Mouse (Mus musculus) liver, embryonic 14.5 days (tissue): ENCODE data around the gene Trpm2. TPM values are rescaled to one million over a fixed set of nuclear protein-coding genes. Genes with fewer than 3 reads are reported as not detected.
"Not testable (repeated sequence)": the region's sequence is repeated elsewhere in the genome, so short reads cannot be mapped to it uniquely, and the experiment has no call there.

Experiments used
- ATAC-seq: fragments of 200-750 bp; cut with Nextera tagmentation; 2 replicates; pipeline ENCODE4 v1.8.0; 2017; ENCODE audit warnings: moderate number of reproducible peaks, mild to moderate bottlenecking, moderate library complexity; ENCODE audit not compliant: insufficient read depth
- DNase-seq, 3 experiments: peaks; one replicate each; pipeline ENCODE4 v3.0.0-alpha.2; 2012 to 2013; ENCODE audit warnings: low read depth in 3 of 3, low spot score in 3 of 3
- H3K27ac ChIP-seq: fragments of 300-500 bp; sonication (generic); 2 replicates; pipeline ENCODE4 v1.5.1; 2014; ENCODE audit warnings: moderate library complexity, mild to moderate bottlenecking, control low read depth, inconsistent platforms
- H3K27me3 ChIP-seq: fragments of 300-500 bp; sonication (generic); 2 replicates; pipeline ENCODE4 v1.6.1; 2014; ENCODE audit warnings: mild to moderate bottlenecking, low read length, moderate library complexity; ENCODE audit not compliant: control insufficient read depth, insufficient read depth
- H3K36me3 ChIP-seq: fragments of 300-500 bp; sonication (generic); replicated peaks from 2 replicates; pipeline ENCODE4 v1.6.1; 2014; ENCODE audit warnings: low read depth; ENCODE audit not compliant: control insufficient read depth, insufficient read depth
- H3K4me1 ChIP-seq, 2 experiments: fragments of 200-500 bp in 1 of 2; fragments of 300-500 bp in 1 of 2; sonication (generic) in 1 of 2; replicated peaks; 2 replicates each; pipeline ENCODE4 v1.6.1; 2012 to 2014; ENCODE audit warnings: antibody characterized with exemption in 1 of 2, inconsistent platforms in 1 of 2, low read length in 1 of 2; ENCODE audit not compliant: control insufficient read depth in 2 of 2, insufficient read depth in 2 of 2
- H3K4me2 ChIP-seq: fragments of 300-500 bp; sonication (generic); 2 replicates; pipeline ENCODE4 v1.6.1; 2014; ENCODE audit warnings: low read depth, mild to moderate bottlenecking, control low read depth, moderate library complexity
- H3K4me3 ChIP-seq, 2 experiments: fragments of 200-500 bp in 1 of 2; fragments of 300-500 bp in 1 of 2; sonication (generic) in 1 of 2; 2 replicates each; pipeline ENCODE4 v1.5.1; 2012 to 2014; ENCODE audit warnings: low read depth in 2 of 2, low read length in 2 of 2, mild to moderate bottlenecking in 2 of 2, control low read depth in 1 of 2, inconsistent platforms in 1 of 2, moderate library complexity in 1 of 2; ENCODE audit not compliant: insufficient read depth in 1 of 2
- H3K9ac ChIP-seq: fragments of 300-500 bp; sonication (generic); replicated peaks from 2 replicates; pipeline ENCODE4 v1.6.1; 2014; ENCODE audit warnings: mild to moderate bottlenecking, control low read depth, moderate library complexity
- H3K9me3 ChIP-seq: fragments of 300-500 bp; sonication (generic); 2 replicates; pipeline ENCODE4 v1.6.1; 2016; ENCODE audit warnings: low read length, mixed read lengths; ENCODE audit not compliant: control insufficient read depth
- CTCF ChIP-seq: IDR thresholded peaks from 2 replicates; pipeline ENCODE4 v1.5.1; 2016; ENCODE audit warnings: antibody characterized with exemption, low read depth, control low read depth
- EP300 ChIP-seq: IDR thresholded peaks from 2 replicates; pipeline ENCODE4 v1.6.1; 2016; ENCODE audit warnings: antibody characterized with exemption, low read depth
- WGBS: fragments of 180-500 bp; shearing (Covaris S2); extraction: QIAGEN DNeasy Blood & Tissue Kit; methylation state at CpG from one replicate; pipeline ENCODE4 v1.1.7; 2014; ENCODE audit not compliant: insufficient replicate concordance; 5-methylcytosine and 5-hydroxymethylcytosine counted together
- polyA plus RNA-seq, 2 experiments: library from polyadenylated mRNA; depleted of rRNA in 1 of 2; stranded (reverse) in 1 of 2; unstranded in 1 of 2; fragments of >200 nt; fragmentation: Nextera tagmentation in 1 of 2; extraction: Ambion mirVana in 1 of 2; gene quantifications; 2 replicates each; pipeline versions ENCODE4 v1.2.1 to v1.2.3; 2012 to 2014

The Trpm2 gene
- polyA plus RNA-seq, 2 experiments, result 1.1 to 1.4 TPM

- H3K4me3 ChIP-seq, result no peak overlapping the region
- H3K9me3 ChIP-seq, result no peaks in the 10 kb centered on the region
- TF ChIP-seq CTCF (no peak), EP300 (no peak)
- no peak overlapping the region for H3K4me2 ChIP-seq
- 84% methylated on average over 1 of the region's 1 CpGs for WGBS
- H3K9ac ChIP-seq, result no peak overlapping the region
- H3K27me3 ChIP-seq, result no peaks in the 10 kb centered on the region
- no peak overlapping the region for H3K27ac ChIP-seq
- ATAC-seq, result no peak
- no peak for DNase-seq
- H3K4me1 ChIP-seq, result peaks cover 6 to 16% of the 10 kb centered on the region in 2 experiments
- no peaks in the 10 kb centered on the region for H3K36me3 ChIP-seq
These were observed 45.1 kb upstream of the Trpm2 start for GRCm38 (mm10) chr10:78015489-78015888.

- Histone ChIP-seq H3K4me1 (peaks cover 13 to 22% of the 10 kb centered on the region in 2 experiments), H3K9ac (no peak overlapping the region), H3K27me3 (no peaks in the 10 kb centered on the region), H3K27ac (no peak overlapping the region), H3K36me3 (no peaks in the 10 kb centered on the region), H3K9me3 (no peaks in the 10 kb centered on the region), H3K4me2 (no peak overlapping the region), H3K4me3 (no peak overlapping the region)
- DNase-seq, result no peak
- ATAC-seq, result no peak
- 81% methylated on average over 18 of the region's 18 CpGs for WGBS
- TF ChIP-seq CTCF (no peak), EP300 (no peak)
These were observed 42.5 kb upstream of the Trpm2 start for GRCm38 (mm10) chr10:78012661-78013495.

GRCm38 (mm10) chr10:78011116-78011515 is 40.8 kb upstream of the Trpm2 start:
- H3K9me3 ChIP-seq, H3K27ac ChIP-seq, ATAC-seq, H3K9ac ChIP-seq, H3K27me3 ChIP-seq, H3K36me3 ChIP-seq, H3K4me3 ChIP-seq, DNase-seq: not testable (repeated sequence)
- Histone ChIP-seq H3K4me2 (peak overlapping the region; percentile 98), H3K4me1 (peaks cover 30 to 35% of the 10 kb centered on the region in 2 experiments)
- WGBS, result 79% methylated on average over 5 of the region's 5 CpGs

GRCm38 (mm10) chr10:78010335-78010734 is 40.0 kb upstream of the Trpm2 start:
- Histone ChIP-seq H3K4me3 (peak overlapping the region; percentile 46 to 73), H3K36me3 (peaks cover 5% of the 10 kb centered on the region; the same call in 1 of the 2 replicates), H3K4me1 (peaks cover 38 to 42% of the 10 kb centered on the region in 2 experiments), H3K4me2 (peak overlapping the region; percentile 98), H3K9ac (peak overlapping the region; percentile 56), H3K27me3 (no peaks in the 10 kb centered on the region), H3K9me3 (no peaks in the 10 kb centered on the region), H3K27ac (no peak overlapping the region; the same call in none of the 2 replicates)
- TF ChIP-seq CTCF (no peak), EP300 (no peak)
- no peak for DNase-seq
- ATAC-seq, result no peak
- 9% methylated on average over 10 of the region's 10 CpGs for WGBS

GRCm38 (mm10) chr10:78009945-78010293 is 39.6 kb upstream of the Trpm2 start, which contains the start of gene Pfkl:
Gene Pfkl (minus strand): TSS chr10:78010083.
- Histone ChIP-seq H3K9ac (peak within 1 kb of the TSS; percentile 77), H3K27ac (peak within 1 kb of the TSS; percentile 84), H3K4me2 (peak within 1 kb of the TSS; percentile 98), H3K9me3 (no peaks in the 10 kb centered on the region), H3K27me3 (no peaks in the 10 kb centered on the region), H3K36me3 (peaks cover 7% of the 10 kb centered on the region; the same call in 1 of the 2 replicates), H3K4me3 (peak within 1 kb of the TSS; percentile 73 to 88), H3K4me1 (peaks cover 42 to 47% of the 10 kb centered on the region in 2 experiments)
- DNase-seq, result no peak
- ATAC-seq, result no peak
- WGBS, result under 1% methylated on average over 9 of the region's 9 CpGs
- TF ChIP-seq CTCF, result no peak
- TF ChIP-seq EP300, result no peak
